Mouse (Mus musculus): ENCODE measurements around the gene Socs3. TPM values are rescaled to one million over a fixed set of nuclear protein-coding genes. Genes with fewer than 3 reads are reported as not detected.

The Socs3 gene
- total and polyA plus RNA-seq, 2 experiments from 2014 or later = 6.5 to 11.0 TPM

GRCm38 (mm10) chr11:117959741-117960381 is 10.0 kb downstream of the Socs3 start:
- WGBS = 56% methylated on average over 17 of the region's 17 CpGs

GRCm38 (mm10) chr11:117959166-117959565 is 10.7 kb downstream of the Socs3 start:
- no peak for ATAC-seq
- H3K27me3 ChIP-seq (ENCODE audit: insufficient read depth, low read length) = no peaks in the 10 kb centered on the region
- no peaks in the 10 kb centered on the region for H3K36me3 ChIP-seq (ENCODE audit: insufficient read depth)
- H3K4me2 ChIP-seq (ENCODE audit: low read depth) = no peak overlapping the region
- WGBS = 79% methylated on average over 4 of the region's 4 CpGs
- H3K4me3 ChIP-seq (ENCODE audit: low read depth, low read length) = no peak overlapping the region
- H3K9me3 ChIP-seq (ENCODE audit: low read length) = no peaks in the 10 kb centered on the region
- no peak overlapping the region for H3K27ac ChIP-seq (ENCODE audit: low read depth, low read length)
- peaks cover 5% of the 10 kb centered on the region; the same call in 1 of the 2 replicates for H3K4me1 ChIP-seq (ENCODE audit: insufficient read depth)
- no peak overlapping the region for H3K9ac ChIP-seq
- no peak for TF ChIP-seq CTCF (IDR thresholded peaks at IDR 0.05; ENCODE audit: low read depth)
- no peak for DNase-seq

More at GRCm38 (mm10) chr11:117959741-117960381, 10.0 kb downstream of the Socs3 start:
- Histone ChIP-seq H3K27me3 (ENCODE audit: insufficient read depth, low read length) (no peaks in the 10 kb centered on the region), H3K4me1 (ENCODE audit: insufficient read depth) (peaks cover 5% of the 10 kb centered on the region; the same call in 1 of the 2 replicates), H3K9me3 (ENCODE audit: low read length) (no peaks in the 10 kb centered on the region), H3K36me3 (ENCODE audit: insufficient read depth) (no peaks in the 10 kb centered on the region), H3K9ac (no peak overlapping the region), H3K27ac (ENCODE audit: low read depth, low read length) (no peak overlapping the region), H3K4me3 (ENCODE audit: low read depth, low read length) (no peak overlapping the region), H3K4me2 (ENCODE audit: low read depth) (no peak overlapping the region)
- ATAC-seq (no peak), DNase-seq (no peak)
- no peak for TF ChIP-seq CTCF (IDR thresholded peaks at IDR 0.05; ENCODE audit: low read depth)

- TF ChIP-seq CTCF (IDR thresholded peaks at IDR 0.05; ENCODE audit: low read depth) = no peak
- Histone ChIP-seq H3K27ac (ENCODE audit: low read depth, low read length) (no peak overlapping the region), H3K9ac (no peak overlapping the region), H3K36me3 (ENCODE audit: insufficient read depth) (no peaks in the 10 kb centered on the region), H3K4me3 (ENCODE audit: low read depth, low read length) (no peak overlapping the region), H3K9me3 (ENCODE audit: low read length) (no peaks in the 10 kb centered on the region), H3K4me1 (ENCODE audit: insufficient read depth) (peaks cover 4% of the 10 kb centered on the region; the same call in 1 of the 2 replicates), H3K4me2 (ENCODE audit: low read depth) (no peak overlapping the region), H3K27me3 (ENCODE audit: insufficient read depth, low read length) (no peaks in the 10 kb centered on the region)
- DNase-seq (no peak), ATAC-seq (no peak)
- 50% methylated on average over 7 of the region's 7 CpGs for WGBS
These were observed 11.7 kb downstream of the Socs3 start for GRCm38 (mm10) chr11:117958197-117958596.

GRCm38 (mm10) chr11:117955621-117956020 is 14.2 kb downstream of the Socs3 start:
- no peaks in the 10 kb centered on the region for H3K4me1 ChIP-seq (ENCODE audit: insufficient read depth)
- ATAC-seq (no peak), DNase-seq (no peak)
- no peaks in the 10 kb centered on the region for H3K36me3 ChIP-seq (ENCODE audit: insufficient read depth)
- 70% methylated on average over 13 of the region's 13 CpGs for WGBS
- no peak overlapping the region for H3K27ac ChIP-seq (ENCODE audit: low read depth, low read length)
- no peaks in the 10 kb centered on the region for H3K9me3 ChIP-seq (ENCODE audit: low read length)
- H3K4me3 ChIP-seq (ENCODE audit: low read depth, low read length) = no peak overlapping the region
- no peak for TF ChIP-seq CTCF (IDR thresholded peaks at IDR 0.05; ENCODE audit: low read depth)
- no peak overlapping the region for H3K9ac ChIP-seq
- H3K27me3 ChIP-seq (ENCODE audit: insufficient read depth, low read length) = no peaks in the 10 kb centered on the region
- H3K4me2 ChIP-seq (ENCODE audit: low read depth) = no peak overlapping the region

- no peaks in the 10 kb centered on the region for H3K27me3 ChIP-seq (ENCODE audit: insufficient read depth, low read length)
- no peaks in the 10 kb centered on the region for H3K4me1 ChIP-seq (ENCODE audit: insufficient read depth)
- no peak overlapping the region for H3K9ac ChIP-seq
- no peak for ATAC-seq
- WGBS = 76% methylated on average over 9 of the region's 9 CpGs
- no peak overlapping the region for H3K4me2 ChIP-seq (ENCODE audit: low read depth)
- no peak overlapping the region for H3K27ac ChIP-seq (ENCODE audit: low read depth, low read length)
- no peak for TF ChIP-seq CTCF (IDR thresholded peaks at IDR 0.05; ENCODE audit: low read depth)
- no peak for DNase-seq
- no peaks in the 10 kb centered on the region for H3K36me3 ChIP-seq (ENCODE audit: insufficient read depth)
- no peaks in the 10 kb centered on the region for H3K9me3 ChIP-seq (ENCODE audit: low read length)
- no peak overlapping the region for H3K4me3 ChIP-seq (ENCODE audit: low read depth, low read length)
These were observed 15.0 kb downstream of the Socs3 start for GRCm38 (mm10) chr11:117954819-117955218.

GRCm38 (mm10) chr11:117954094-117954493 is 15.8 kb downstream of the Socs3 start:
- no peak overlapping the region for H3K9ac ChIP-seq
- WGBS = 55% methylated on average over 2 of the region's 2 CpGs
- peak; percentile 66 for ATAC-seq
- no peak overlapping the region for H3K4me3 ChIP-seq (ENCODE audit: low read depth, low read length)
- no peaks in the 10 kb centered on the region for H3K36me3 ChIP-seq (ENCODE audit: insufficient read depth)
- H3K4me2 ChIP-seq (ENCODE audit: low read depth) = no peak overlapping the region
- peak; percentile 23 for TF ChIP-seq CTCF (IDR thresholded peaks at IDR 0.05; ENCODE audit: low read depth)
- DNase-seq = peak; percentile 37
- H3K9me3 ChIP-seq (ENCODE audit: low read length) = no peaks in the 10 kb centered on the region
- H3K27ac ChIP-seq (ENCODE audit: low read depth, low read length) = no peak overlapping the region
- peaks cover 5% of the 10 kb centered on the region; the same call in 1 of the 2 replicates for H3K4me1 ChIP-seq (ENCODE audit: insufficient read depth)
- no peaks in the 10 kb centered on the region for H3K27me3 ChIP-seq (ENCODE audit: insufficient read depth, low read length)

GRCm38 (mm10) chr11:117952174-117952933 is 17.5 kb downstream of the Socs3 start:
- H3K4me1 ChIP-seq (ENCODE audit: insufficient read depth) = peaks cover 5% of the 10 kb centered on the region; the same call in 1 of the 2 replicates
- no peaks in the 10 kb centered on the region for H3K27me3 ChIP-seq (ENCODE audit: insufficient read depth, low read length)
- H3K36me3 ChIP-seq (ENCODE audit: insufficient read depth) = no peaks in the 10 kb centered on the region
- TF ChIP-seq CTCF (IDR thresholded peaks at IDR 0.05; ENCODE audit: low read depth) = no peak
- H3K4me2 ChIP-seq (ENCODE audit: low read depth) = no peak overlapping the region
- ATAC-seq (no peak), DNase-seq (no peak)
- WGBS = 83% methylated on average over 9 of the region's 9 CpGs
- H3K9me3 ChIP-seq (ENCODE audit: low read length) = no peaks in the 10 kb centered on the region
- H3K27ac ChIP-seq (ENCODE audit: low read depth, low read length) = no peak overlapping the region
- no peak overlapping the region for H3K9ac ChIP-seq
- no peak overlapping the region for H3K4me3 ChIP-seq (ENCODE audit: low read depth, low read length)
